Mouse (Mus musculus) heart, adult 11 months (tissue): ENCODE measurements around the gene Hspa4l.

Experiments
- DNase-seq: peaks from one replicate; pipeline ENCODE4 v3.0.0; 2022

Hspa4l gene

GRCm38 (mm10) chr3:40744024-40744835, at the start of gene Hspa4l:
Hspa4l (plus strand) TSS chr3:40744495.
- DNase-seq = no peak

DNA sequence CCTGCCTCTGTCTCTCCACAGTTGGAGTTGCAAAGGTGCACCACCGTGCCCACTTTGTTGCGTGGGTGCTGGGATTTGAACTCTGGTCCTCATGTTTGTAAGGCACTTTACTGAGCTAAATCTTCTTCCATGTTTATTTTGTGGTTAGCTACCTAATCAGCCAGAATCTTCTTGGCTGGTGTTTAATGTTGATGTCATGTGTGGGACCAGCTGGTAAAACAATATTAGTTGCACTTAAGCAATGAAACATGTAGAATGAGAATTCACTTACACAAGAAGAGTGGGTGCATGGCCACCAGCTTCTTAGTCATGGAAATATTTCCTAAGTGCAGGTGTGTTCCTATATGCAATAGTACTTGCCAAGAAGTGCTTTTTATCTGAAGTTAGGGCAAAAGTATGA, 49.1 kb upstream of the Hspa4l start:
- DNase-seq = no peak

GRCm38 (mm10) chr3:40698834-40699233, 45.5 kb upstream of the Hspa4l start:
- no peak for DNase-seq

- DNase-seq = peak; percentile 93
Measured at GRCm38 (mm10) chr3:40704816-40705430, 39.4 kb upstream of the Hspa4l start.

- peak; percentile 88 for DNase-seq
Measured at GRCm38 (mm10) chr3:40708655-40709054, 35.6 kb upstream of the Hspa4l start, which contains the start of gene Slc25a31. Slc25a31 (plus strand) TSS chr3:40708855.

GRCm38 (mm10) chr3:40716056-40716455, 28.2 kb upstream of the Hspa4l start:
- no peak for DNase-seq

DNA sequence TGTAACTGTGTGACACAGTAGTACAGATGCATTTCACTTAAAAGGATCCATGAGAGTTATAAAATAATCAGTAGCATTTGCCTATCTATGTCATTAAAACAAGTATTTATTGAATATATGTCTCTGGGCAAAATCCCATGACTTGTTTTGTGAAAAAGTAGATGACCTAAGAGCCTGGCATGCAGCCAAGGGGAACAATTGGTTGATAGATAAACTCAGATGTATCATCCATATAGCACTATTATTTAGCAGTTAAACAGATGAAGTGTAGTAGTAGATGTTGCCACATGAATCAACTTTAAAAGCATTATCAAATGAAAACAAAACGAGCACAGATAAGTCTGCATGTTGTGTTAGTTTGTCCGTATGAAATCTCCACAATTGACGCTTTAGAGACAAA, 25.3 kb upstream of the Hspa4l start:
- no peak for DNase-seq

DNA sequence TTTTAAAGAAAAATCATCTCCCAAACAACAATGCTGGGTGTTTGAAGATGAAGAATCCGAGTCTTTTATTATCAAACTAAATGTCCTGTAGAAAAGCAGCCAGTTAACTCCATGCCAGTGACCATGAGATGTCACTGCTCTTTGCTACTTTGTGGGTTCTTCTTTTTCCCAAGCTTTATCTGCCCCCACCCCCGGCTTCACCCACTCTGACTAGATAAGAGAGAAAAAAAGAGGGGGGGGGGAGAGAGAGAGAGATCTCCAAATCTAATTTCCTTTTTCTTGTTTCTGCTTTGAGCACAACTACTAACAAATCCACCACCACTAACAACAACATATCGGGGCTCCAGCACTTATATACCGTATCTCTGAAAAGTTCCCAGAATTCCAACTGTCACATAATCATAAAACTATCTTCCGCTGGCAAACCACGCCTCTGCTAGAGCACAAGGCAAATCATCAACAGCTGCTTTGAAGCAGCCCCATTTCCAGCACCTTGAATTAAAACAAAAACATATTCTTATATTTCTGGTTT, 5.8 kb upstream of the Hspa4l start:
- no peak for DNase-seq

DNA sequence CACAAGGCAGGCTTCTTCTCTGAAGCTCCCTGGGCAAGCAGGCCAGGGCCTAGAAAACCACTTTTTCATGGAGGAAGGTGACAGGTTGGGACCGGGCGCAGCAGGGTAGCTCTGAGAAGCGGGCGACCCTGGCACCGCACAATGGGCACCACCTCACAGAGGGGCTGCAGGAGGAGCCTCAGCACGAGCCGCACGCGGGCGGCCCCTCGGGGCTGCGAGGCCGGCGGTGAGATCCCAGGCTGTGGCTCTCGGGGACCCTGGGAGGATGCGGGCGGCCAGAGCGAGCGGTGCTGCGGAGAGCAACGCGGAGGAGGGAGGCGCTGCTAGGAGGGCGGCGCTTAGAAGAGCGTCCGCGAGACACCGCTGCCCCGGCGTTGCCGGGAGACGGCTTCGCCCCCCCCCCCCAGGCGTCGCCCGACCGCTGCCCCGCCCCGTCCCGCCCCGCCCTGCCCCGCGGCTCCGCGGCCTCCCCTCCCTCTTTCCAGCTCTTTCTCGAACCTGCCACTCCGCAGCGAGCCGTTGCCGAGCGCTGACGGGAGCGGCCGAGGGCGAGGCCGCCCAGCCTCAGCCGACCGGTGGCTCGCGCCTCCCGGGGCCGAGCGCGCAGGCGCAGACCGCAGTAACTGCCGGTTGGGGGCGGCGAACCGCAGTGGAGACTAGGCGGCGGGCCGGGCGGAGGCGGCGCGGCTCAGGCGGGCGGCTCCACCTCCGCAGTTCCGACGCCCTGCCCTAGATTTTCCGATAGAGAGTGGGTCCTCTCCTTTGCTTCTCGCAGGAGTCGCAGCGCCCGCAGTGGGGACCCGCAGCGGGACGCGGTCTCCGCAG, 753 bp downstream of the Hspa4l start:
- DNase-seq = peak; percentile 99

DNA sequence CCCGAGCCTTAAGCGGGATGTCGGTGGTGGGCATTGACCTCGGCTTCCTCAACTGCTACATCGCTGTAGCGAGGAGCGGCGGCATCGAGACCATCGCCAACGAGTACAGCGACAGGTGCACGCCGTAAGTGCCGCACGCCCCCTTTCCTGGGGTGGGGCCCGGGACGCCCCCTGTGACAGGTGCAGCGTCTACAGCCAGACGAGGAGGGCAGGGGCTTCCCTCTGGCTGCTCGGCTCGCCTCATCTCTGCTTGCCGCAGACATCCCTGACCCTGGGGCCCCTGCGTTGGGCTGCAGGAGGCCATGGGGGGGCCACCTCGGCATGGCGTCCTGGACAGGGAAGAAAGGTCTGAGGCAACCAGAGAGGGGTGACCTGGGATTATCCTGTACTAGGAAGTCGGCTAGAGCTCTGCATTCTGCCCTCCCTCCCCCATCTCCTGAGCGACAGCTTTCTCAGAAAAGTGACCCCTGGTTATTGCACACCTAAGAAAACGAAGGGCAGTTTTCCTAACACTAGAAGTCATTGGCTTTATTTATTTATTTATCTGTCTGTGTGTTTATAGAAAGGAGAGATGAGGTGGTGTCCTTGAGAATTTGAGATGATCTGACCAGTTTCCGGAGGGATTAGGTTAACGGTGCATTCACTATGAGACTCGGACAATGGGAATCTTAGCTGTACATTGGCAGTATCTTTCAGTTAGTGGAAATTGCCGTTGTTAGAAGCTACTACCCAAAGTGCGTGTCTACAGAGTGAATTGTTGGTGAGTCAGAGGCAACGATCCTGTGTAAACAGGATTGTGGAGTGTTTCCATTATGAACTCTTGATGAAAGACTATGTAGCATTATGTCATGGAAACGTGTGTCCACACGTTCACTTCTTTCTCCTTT, 1.6 kb downstream of the Hspa4l start:
- DNase-seq = no peak

- no peak for DNase-seq
Measured at GRCm38 (mm10) chr3:40760746-40761145, 16.5 kb downstream of the Hspa4l start.

DNA sequence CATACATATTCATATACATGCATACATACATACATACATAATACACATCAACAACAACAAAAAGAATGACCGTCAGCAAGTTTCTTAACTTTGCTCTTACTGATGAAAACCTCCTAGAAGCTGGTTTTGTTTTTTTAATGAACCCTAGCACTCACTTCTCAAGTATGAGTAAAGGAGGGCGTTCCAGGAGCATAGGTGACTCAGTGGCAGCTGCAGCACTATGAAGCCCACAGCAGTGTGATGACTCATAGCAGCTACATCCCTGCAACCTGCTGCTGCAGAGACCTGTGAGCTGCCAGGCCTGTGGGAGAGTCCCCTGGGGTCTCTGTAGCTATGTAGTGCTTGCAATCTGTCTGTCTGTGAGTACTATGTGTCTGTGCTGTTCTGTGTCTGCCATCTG, 17.0 kb downstream of the Hspa4l start:
- DNase-seq = no peak

DNA sequence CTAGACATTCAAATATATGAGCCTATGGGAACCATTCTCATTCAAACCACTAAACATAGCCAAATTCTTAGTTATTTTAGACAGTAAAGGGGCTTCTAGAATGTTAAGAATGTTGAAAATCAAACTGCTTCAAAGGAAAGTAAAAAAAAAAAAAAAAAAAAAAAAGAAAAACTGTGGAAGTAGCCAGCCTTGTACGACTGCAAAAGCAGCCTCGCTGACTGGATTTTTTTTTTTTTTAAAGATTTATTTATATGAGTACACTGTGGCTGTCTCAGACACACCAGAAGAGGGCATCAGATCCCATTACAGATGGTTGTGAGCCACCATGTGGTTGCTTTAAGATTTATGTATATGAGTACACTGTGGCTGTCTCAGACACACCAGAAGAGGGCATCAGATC, 49.5 kb downstream of the Hspa4l start:
- DNase-seq = no peak

DNA sequence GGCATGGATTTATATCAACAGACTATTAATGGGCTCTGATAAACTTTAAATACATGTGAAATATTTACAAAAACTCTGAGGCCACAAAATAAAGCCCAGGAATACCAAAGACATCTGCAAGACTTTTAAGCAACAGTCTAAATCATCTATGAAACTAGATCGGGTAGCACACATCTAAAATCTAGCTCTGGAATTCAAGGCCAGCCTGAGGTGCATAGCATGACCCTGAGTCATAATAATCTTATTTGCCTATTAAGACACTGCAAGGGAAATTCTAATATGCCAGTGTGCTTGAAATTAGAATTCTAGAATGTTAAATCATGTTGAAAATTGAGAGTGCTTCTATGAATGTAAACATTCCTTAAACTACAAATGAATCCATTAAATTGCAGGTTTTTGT, 53.8 kb downstream of the Hspa4l start:
- DNase-seq = no peak

GRCm38 (mm10) chr3:40798500-40798899, 54.2 kb downstream of the Hspa4l start:
- no peak for DNase-seq

GRCm38 (mm10) chr3:40799530-40800372, 55.5 kb downstream of the Hspa4l start, which contains the start of gene Plk4:
Plk4 (plus strand) TSS chr3:40800019.
- DNase-seq = peak; percentile 99

GRCm38 (mm10) chr3:40800373-40800823, 56.1 kb downstream of the Hspa4l start:
- DNase-seq = no peak

GRCm38 (mm10) chr3:40806871-40807270, 62.6 kb downstream of the Hspa4l start:
- DNase-seq = no peak

- peak; percentile 78 for DNase-seq
Measured at GRCm38 (mm10) chr3:40808686-40809085, 64.4 kb downstream of the Hspa4l start.

DNA sequence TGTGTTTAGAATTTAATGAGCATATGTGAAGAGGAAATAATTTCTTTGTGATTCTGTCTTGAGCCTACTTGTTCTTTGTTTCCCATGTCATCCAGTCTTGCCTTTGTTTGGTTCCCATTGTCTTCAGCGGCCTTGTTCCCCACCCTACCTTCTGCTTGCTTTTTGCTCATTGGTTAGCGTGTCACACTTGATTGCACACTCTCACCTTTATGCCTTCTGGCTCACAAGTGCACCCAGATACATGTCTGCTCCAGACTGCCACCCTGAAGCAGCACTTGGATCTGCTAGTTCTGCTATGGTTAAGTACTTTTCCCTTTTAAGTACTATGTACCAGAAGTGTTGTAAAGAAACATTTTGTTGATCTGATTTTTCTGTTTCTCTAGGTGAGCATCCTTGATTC, 65.6 kb downstream of the Hspa4l start:
- DNase-seq = peak; percentile 55

DNA sequence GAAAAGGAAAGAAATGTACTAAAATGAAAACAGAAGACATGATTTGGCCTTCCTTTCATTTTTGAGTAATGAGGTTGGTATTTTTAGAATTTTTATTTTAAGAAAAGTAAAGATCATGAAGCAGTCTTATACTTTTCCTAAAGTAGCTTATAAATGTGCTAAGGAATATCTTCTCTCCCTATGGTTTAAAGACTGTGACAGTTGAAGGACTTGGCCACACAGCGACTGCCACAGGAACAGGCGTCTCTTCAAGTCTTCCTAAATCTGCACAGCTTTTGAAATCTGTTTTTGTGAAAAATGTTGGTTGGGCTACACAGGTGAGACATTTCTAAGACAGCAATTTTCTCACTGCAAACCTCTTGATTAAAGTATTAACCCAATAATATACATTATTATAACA, 69.0 kb downstream of the Hspa4l start:
- DNase-seq = no peak
